Mouse (Mus musculus) layer of hippocampus, adult 8-10 months (tissue): ENCODE results near the gene Tspan18. TPM values are rescaled to one million over a fixed set of nuclear protein-coding genes. Genes with fewer than 3 reads are reported as not detected.

Experiments
- DNase-seq, 2 experiments: peaks; one replicate each; pipeline ENCODE4 v3.0.0; 2022; ENCODE audit warnings: low spot score in 2 of 2
- total RNA-seq, 4 experiments: library from RNA; stranded (reverse); gene quantifications; 2 replicates each; pipeline ENCODE4 v1.2.4; 2022

Gene Tspan18
- total RNA-seq, 4 experiments from 2014 or later: 20.9 to 31.4 (median 27.3) TPM

GRCm38 (mm10) chr2:93219576-93219975, 114.7 kb downstream of the Tspan18 start:
- DNase-seq: no peak

- DNase-seq: no peak
Measured at GRCm38 (mm10) chr2:93218353-93218990, 115.8 kb downstream of the Tspan18 start.

- DNase-seq: peak; percentile 73 to 89
Measured at GRCm38 (mm10) chr2:93217015-93217414, 117.3 kb downstream of the Tspan18 start.

GRCm38 (mm10) chr2:93215790-93216189, 118.5 kb downstream of the Tspan18 start:
- DNase-seq: no peak

- DNase-seq: no peak
Measured at GRCm38 (mm10) chr2:93214192-93214591, 120.1 kb downstream of the Tspan18 start.

GRCm38 (mm10) chr2:93212865-93213264, 121.4 kb downstream of the Tspan18 start:
- DNase-seq: no peak

- DNase-seq: no peak
Measured at GRCm38 (mm10) chr2:93212386-93212785, 121.9 kb downstream of the Tspan18 start.

- no peak for DNase-seq
Measured at GRCm38 (mm10) chr2:93206126-93206525, 128.2 kb downstream of the Tspan18 start.

- no peak for DNase-seq
Measured at GRCm38 (mm10) chr2:93204571-93204970, 129.7 kb downstream of the Tspan18 start.

GRCm38 (mm10) chr2:93203682-93204081, 130.6 kb downstream of the Tspan18 start:
- peak in 1 of 2 experiments; percentile 57 for DNase-seq

- DNase-seq: no peak
Measured at GRCm38 (mm10) chr2:93202782-93203181, 131.5 kb downstream of the Tspan18 start.

- DNase-seq: no peak
Measured at GRCm38 (mm10) chr2:93201997-93202396, 132.3 kb downstream of the Tspan18 start.

GRCm38 (mm10) chr2:93200681-93201340, 133.5 kb downstream of the Tspan18 start:
- DNase-seq: no peak

- DNase-seq: peak in 1 of 2 experiments; percentile 44
Measured at GRCm38 (mm10) chr2:93199531-93199974, 134.8 kb downstream of the Tspan18 start.

GRCm38 (mm10) chr2:93198846-93199245, 135.5 kb downstream of the Tspan18 start:
- peak; percentile 83 to 94 for DNase-seq

GRCm38 (mm10) chr2:93193806-93194205, 140.5 kb downstream of the Tspan18 start:
- no peak for DNase-seq

- no peak for DNase-seq
Measured at GRCm38 (mm10) chr2:93192671-93193080, 141.6 kb downstream of the Tspan18 start.

- no peak for DNase-seq
Measured at GRCm38 (mm10) chr2:93192182-93192560, 142.1 kb downstream of the Tspan18 start.

GRCm38 (mm10) chr2:93191488-93192181, 142.7 kb downstream of the Tspan18 start:
- DNase-seq: no peak

- no peak for DNase-seq
Measured at GRCm38 (mm10) chr2:93190771-93191487, 143.4 kb downstream of the Tspan18 start.

- no peak for DNase-seq
Measured at GRCm38 (mm10) chr2:93188761-93189458, 145.4 kb downstream of the Tspan18 start.
